Mouse (Mus musculus): Measurements from ENCODE around the gene Ninl. TPM values are rescaled to one million over a fixed set of nuclear protein-coding genes. Genes with fewer than 3 reads are reported as not detected.

The Ninl gene
- polyA plus RNA-seq, 1 experiment: 4.5 TPM

GRCm38 (mm10) chr2:150923505-150923904, 115.7 kb downstream of the Ninl start:
- H3ac ChIP-seq (ENCODE audit: control insufficient read depth, insufficient read length, low read depth): no peak overlapping the region
- TF ChIP-seq MYOD1 (IDR thresholded peaks at IDR 0.05; ENCODE audit: control insufficient read depth, insufficient read length, low read depth) (no peak), MAX (IDR thresholded peaks at IDR 0.05) (no peak), USF1 (IDR thresholded peaks at IDR 0.05; ENCODE audit: low read depth) (no peak), MYOG (IDR thresholded peaks at IDR 0.05; ENCODE audit: control insufficient read depth, extremely low read depth, insufficient read length) (no peak), FOSL1 (IDR thresholded peaks at IDR 0.05; ENCODE audit: insufficient read depth, low read length, poor library complexity, severe bottlenecking) (no peak), CEBPB (IDR thresholded peaks at IDR 0.05; ENCODE audit: low read depth) (no peak)
- H3K27me3 ChIP-seq (ENCODE audit: control insufficient read depth, insufficient read depth, insufficient read length): no peaks in the 10 kb centered on the region
- no peak overlapping the region for H3K4me3 ChIP-seq (ENCODE audit: insufficient read depth, poor library complexity, severe bottlenecking)
- H3K36me3 ChIP-seq (ENCODE audit: control insufficient read depth, insufficient read depth): peaks cover 45% of the 10 kb centered on the region
- H3K79me3 ChIP-seq (ENCODE audit: low read depth): no peaks in the 10 kb centered on the region
- no peaks in the 10 kb centered on the region for H3K79me2 ChIP-seq (ENCODE audit: control insufficient read depth, insufficient read depth)

GRCm38 (mm10) chr2:150923026-150923425, 116.2 kb downstream of the Ninl start:
- no peaks in the 10 kb centered on the region for H3K79me2 ChIP-seq (ENCODE audit: control insufficient read depth, insufficient read depth)

GRCm38 (mm10) chr2:150922165-150922564, 117.0 kb downstream of the Ninl start:
- no peaks in the 10 kb centered on the region for H3K27me3 ChIP-seq (ENCODE audit: control insufficient read depth, insufficient read depth, insufficient read length)
- H3K4me3 ChIP-seq (ENCODE audit: insufficient read depth, poor library complexity, severe bottlenecking): no peak overlapping the region
- no peak overlapping the region for H3ac ChIP-seq (ENCODE audit: control insufficient read depth, insufficient read length, low read depth)
- H3K79me3 ChIP-seq (ENCODE audit: low read depth): no peaks in the 10 kb centered on the region
- no peaks in the 10 kb centered on the region for H3K79me2 ChIP-seq (ENCODE audit: control insufficient read depth, insufficient read depth)
- TF ChIP-seq FOSL1 (IDR thresholded peaks at IDR 0.05; ENCODE audit: insufficient read depth, low read length, poor library complexity, severe bottlenecking): no peak
- no peak for TF ChIP-seq USF1 (IDR thresholded peaks at IDR 0.05; ENCODE audit: low read depth)
- no peak for TF ChIP-seq CEBPB (IDR thresholded peaks at IDR 0.05; ENCODE audit: low read depth)
- no peak for TF ChIP-seq MYOD1 (IDR thresholded peaks at IDR 0.05; ENCODE audit: control insufficient read depth, insufficient read length, low read depth)
- TF ChIP-seq CTCF (IDR thresholded peaks at IDR 0.05; ENCODE audit: control insufficient read depth, insufficient read depth, insufficient read length): no peak
- no peak for TF ChIP-seq MAX (IDR thresholded peaks at IDR 0.05)
- no peak for TF ChIP-seq MYOG (IDR thresholded peaks at IDR 0.05; ENCODE audit: control insufficient read depth, extremely low read depth, insufficient read length)
- peaks cover 54% of the 10 kb centered on the region for H3K36me3 ChIP-seq (ENCODE audit: control insufficient read depth, insufficient read depth)

More at GRCm38 (mm10) chr2:150923026-150923425, 116.2 kb downstream of the Ninl start:
- Histone ChIP-seq H3K4me3 (ENCODE audit: insufficient read depth, poor library complexity, severe bottlenecking) (no peak overlapping the region), H3K36me3 (ENCODE audit: control insufficient read depth, insufficient read depth) (peaks cover 50% of the 10 kb centered on the region), H3ac (ENCODE audit: control insufficient read depth, insufficient read length, low read depth) (no peak overlapping the region), H3K79me3 (ENCODE audit: low read depth) (no peaks in the 10 kb centered on the region), H3K27me3 (ENCODE audit: control insufficient read depth, insufficient read depth, insufficient read length) (no peaks in the 10 kb centered on the region)
- TF ChIP-seq MYOG (IDR thresholded peaks at IDR 0.05; ENCODE audit: control insufficient read depth, extremely low read depth, insufficient read length): no peak
- TF ChIP-seq MYOD1 (IDR thresholded peaks at IDR 0.05; ENCODE audit: control insufficient read depth, insufficient read length, low read depth): no peak
- no peak for TF ChIP-seq MAX (IDR thresholded peaks at IDR 0.05)
- TF ChIP-seq FOSL1 (IDR thresholded peaks at IDR 0.05; ENCODE audit: insufficient read depth, low read length, poor library complexity, severe bottlenecking): no peak
- TF ChIP-seq CTCF (IDR thresholded peaks at IDR 0.05; ENCODE audit: control insufficient read depth, insufficient read depth, insufficient read length): no peak
- no peak for TF ChIP-seq USF1 (IDR thresholded peaks at IDR 0.05; ENCODE audit: low read depth)
- TF ChIP-seq CEBPB (IDR thresholded peaks at IDR 0.05; ENCODE audit: low read depth): no peak

- TF ChIP-seq FOSL1 (IDR thresholded peaks at IDR 0.05; ENCODE audit: insufficient read depth, low read length, poor library complexity, severe bottlenecking): no peak
- no peak for TF ChIP-seq MYOD1 (IDR thresholded peaks at IDR 0.05; ENCODE audit: control insufficient read depth, insufficient read length, low read depth)
- no peak for TF ChIP-seq MAX (IDR thresholded peaks at IDR 0.05)
- no peak for TF ChIP-seq USF1 (IDR thresholded peaks at IDR 0.05; ENCODE audit: low read depth)
- TF ChIP-seq CTCF (IDR thresholded peaks at IDR 0.05; ENCODE audit: control insufficient read depth, insufficient read depth, insufficient read length): no peak
- TF ChIP-seq CEBPB (IDR thresholded peaks at IDR 0.05; ENCODE audit: low read depth): no peak
- TF ChIP-seq MYOG (IDR thresholded peaks at IDR 0.05; ENCODE audit: control insufficient read depth, extremely low read depth, insufficient read length): no peak
- Histone ChIP-seq H3K79me2 (ENCODE audit: control insufficient read depth, insufficient read depth) (no peaks in the 10 kb centered on the region), H3K27me3 (ENCODE audit: control insufficient read depth, insufficient read depth, insufficient read length) (no peaks in the 10 kb centered on the region), H3K79me3 (ENCODE audit: low read depth) (no peaks in the 10 kb centered on the region), H3K36me3 (ENCODE audit: control insufficient read depth, insufficient read depth) (peaks cover 54% of the 10 kb centered on the region), H3ac (ENCODE audit: control insufficient read depth, insufficient read length, low read depth) (no peak overlapping the region), H3K4me3 (ENCODE audit: insufficient read depth, poor library complexity, severe bottlenecking) (no peak overlapping the region)
Observed at GRCm38 (mm10) chr2:150921697-150922096, 117.5 kb downstream of the Ninl start.

GRCm38 (mm10) chr2:150920543-150920942, 118.6 kb downstream of the Ninl start:
- H3K36me3 ChIP-seq (ENCODE audit: control insufficient read depth, insufficient read depth): peaks cover 54% of the 10 kb centered on the region
- no peaks in the 10 kb centered on the region for H3K79me3 ChIP-seq (ENCODE audit: low read depth)
- no peak for TF ChIP-seq MAX (IDR thresholded peaks at IDR 0.05)
- TF ChIP-seq MYOD1 (IDR thresholded peaks at IDR 0.05; ENCODE audit: control insufficient read depth, insufficient read length, low read depth): no peak
- TF ChIP-seq FOSL1 (IDR thresholded peaks at IDR 0.05; ENCODE audit: insufficient read depth, low read length, poor library complexity, severe bottlenecking): no peak
- TF ChIP-seq CTCF (IDR thresholded peaks at IDR 0.05; ENCODE audit: control insufficient read depth, insufficient read depth, insufficient read length): no peak
- TF ChIP-seq MYOG (IDR thresholded peaks at IDR 0.05; ENCODE audit: control insufficient read depth, extremely low read depth, insufficient read length): no peak

GRCm38 (mm10) chr2:150918720-150919119, 120.5 kb downstream of the Ninl start:
- H3K79me3 ChIP-seq (ENCODE audit: low read depth): peaks cover 1% of the 10 kb centered on the region
- no peak overlapping the region for H3K4me3 ChIP-seq (ENCODE audit: insufficient read depth, poor library complexity, severe bottlenecking)
- no peaks in the 10 kb centered on the region for H3K27me3 ChIP-seq (ENCODE audit: control insufficient read depth, insufficient read depth, insufficient read length)
- no peak for TF ChIP-seq CTCF (IDR thresholded peaks at IDR 0.05; ENCODE audit: control insufficient read depth, insufficient read depth, insufficient read length)
- no peak for TF ChIP-seq USF1 (IDR thresholded peaks at IDR 0.05; ENCODE audit: low read depth)
- TF ChIP-seq FOSL1 (IDR thresholded peaks at IDR 0.05; ENCODE audit: insufficient read depth, low read length, poor library complexity, severe bottlenecking): no peak
- TF ChIP-seq MAX (IDR thresholded peaks at IDR 0.05): no peak
- TF ChIP-seq CEBPB (IDR thresholded peaks at IDR 0.05; ENCODE audit: low read depth): no peak
- no peak for TF ChIP-seq MYOG (IDR thresholded peaks at IDR 0.05; ENCODE audit: control insufficient read depth, extremely low read depth, insufficient read length)
- TF ChIP-seq MYOD1 (IDR thresholded peaks at IDR 0.05; ENCODE audit: control insufficient read depth, insufficient read length, low read depth): no peak
- H3K79me2 ChIP-seq (ENCODE audit: control insufficient read depth, insufficient read depth): peaks cover 7% of the 10 kb centered on the region
- no peak overlapping the region for H3ac ChIP-seq (ENCODE audit: control insufficient read depth, insufficient read length, low read depth)
- peaks cover 63% of the 10 kb centered on the region for H3K36me3 ChIP-seq (ENCODE audit: control insufficient read depth, insufficient read depth)

More at GRCm38 (mm10) chr2:150920543-150920942, 118.6 kb downstream of the Ninl start:
- H3K27me3 ChIP-seq (ENCODE audit: control insufficient read depth, insufficient read depth, insufficient read length): no peaks in the 10 kb centered on the region
- H3ac ChIP-seq (ENCODE audit: control insufficient read depth, insufficient read length, low read depth): no peak overlapping the region
- H3K4me3 ChIP-seq (ENCODE audit: insufficient read depth, poor library complexity, severe bottlenecking): no peak overlapping the region
- no peaks in the 10 kb centered on the region for H3K79me2 ChIP-seq (ENCODE audit: control insufficient read depth, insufficient read depth)
